Mouse (Mus musculus): ENCODE results near the gene Mcur1. TPM values are rescaled to one million over a fixed set of nuclear protein-coding genes. Genes with fewer than 3 reads are reported as not detected.

Mcur1 gene
- polyA plus RNA-seq, 1 experiment from 2014 or later = 21.5 TPM

GRCm38 (mm10) chr13:43587844-43588840 is 28.2 kb upstream of the Mcur1 start:
- Histone ChIP-seq H3K27ac (ENCODE audit: low read depth, low read length) (no peak overlapping the region), H3K4me1 (ENCODE audit: control insufficient read depth, insufficient read depth, low read length) (no peaks in the 10 kb centered on the region), H3K9me3 (ENCODE audit: control insufficient read depth, low read length) (no peaks in the 10 kb centered on the region), H3K4me3 (ENCODE audit: low read length) (no peak overlapping the region), H3K9ac (ENCODE audit: low read depth, low read length) (no peak overlapping the region), H3K27me3 (ENCODE audit: control insufficient read depth, insufficient read depth, low read length) (no peaks in the 10 kb centered on the region), H3K4me2 (replicated peaks; ENCODE audit: low read depth, low read length) (no peak overlapping the region), H3K36me3 (ENCODE audit: control insufficient read depth, insufficient read depth, low read length) (no peaks in the 10 kb centered on the region)
- 72% methylated on average over 14 of the region's 14 CpGs for WGBS
- no peak for ATAC-seq (ENCODE audit: low FRiP score, low TSS enrichment)

- no peak overlapping the region for H3K27ac ChIP-seq (ENCODE audit: low read depth, low read length)
- no peak for ATAC-seq (ENCODE audit: low FRiP score, low TSS enrichment)
- no peak overlapping the region for H3K4me3 ChIP-seq (ENCODE audit: low read length)
- H3K4me1 ChIP-seq (ENCODE audit: control insufficient read depth, insufficient read depth, low read length) = no peaks in the 10 kb centered on the region
- H3K9ac ChIP-seq (ENCODE audit: low read depth, low read length) = no peak overlapping the region
- no peaks in the 10 kb centered on the region for H3K9me3 ChIP-seq (ENCODE audit: control insufficient read depth, low read length)
- H3K27me3 ChIP-seq (ENCODE audit: control insufficient read depth, insufficient read depth, low read length) = no peaks in the 10 kb centered on the region
- H3K36me3 ChIP-seq (ENCODE audit: control insufficient read depth, insufficient read depth, low read length) = no peaks in the 10 kb centered on the region
- H3K4me2 ChIP-seq (replicated peaks; ENCODE audit: low read depth, low read length) = no peak overlapping the region
- 89% methylated on average over 3 of the region's 3 CpGs for WGBS
Measured at GRCm38 (mm10) chr13:43586966-43587365, 27.0 kb upstream of the Mcur1 start.

GRCm38 (mm10) chr13:43585335-43585734 is 25.3 kb upstream of the Mcur1 start:
- no peak overlapping the region for H3K27ac ChIP-seq (ENCODE audit: low read depth, low read length)
- no peaks in the 10 kb centered on the region for H3K36me3 ChIP-seq (ENCODE audit: control insufficient read depth, insufficient read depth, low read length)
- WGBS = 66% methylated on average over 2 of the region's 2 CpGs
- ATAC-seq (ENCODE audit: low FRiP score, low TSS enrichment) = no peak
- no peak overlapping the region for H3K4me2 ChIP-seq (replicated peaks; ENCODE audit: low read depth, low read length)
- no peaks in the 10 kb centered on the region for H3K27me3 ChIP-seq (ENCODE audit: control insufficient read depth, insufficient read depth, low read length)
- H3K9ac ChIP-seq (ENCODE audit: low read depth, low read length) = no peak overlapping the region
- H3K4me1 ChIP-seq (ENCODE audit: control insufficient read depth, insufficient read depth, low read length) = no peaks in the 10 kb centered on the region
- no peaks in the 10 kb centered on the region for H3K9me3 ChIP-seq (ENCODE audit: control insufficient read depth, low read length)
- no peak overlapping the region for H3K4me3 ChIP-seq (ENCODE audit: low read length)

- Histone ChIP-seq H3K4me3 (ENCODE audit: low read length) (no peak overlapping the region), H3K27me3 (ENCODE audit: control insufficient read depth, insufficient read depth, low read length) (no peaks in the 10 kb centered on the region), H3K4me1 (ENCODE audit: control insufficient read depth, insufficient read depth, low read length) (no peaks in the 10 kb centered on the region), H3K27ac (ENCODE audit: low read depth, low read length) (no peak overlapping the region), H3K9ac (ENCODE audit: low read depth, low read length) (no peak overlapping the region), H3K36me3 (ENCODE audit: control insufficient read depth, insufficient read depth, low read length) (no peaks in the 10 kb centered on the region), H3K4me2 (replicated peaks; ENCODE audit: low read depth, low read length) (no peak overlapping the region), H3K9me3 (ENCODE audit: control insufficient read depth, low read length) (no peaks in the 10 kb centered on the region)
- ATAC-seq (ENCODE audit: low FRiP score, low TSS enrichment) = no peak
- WGBS = 59% methylated on average over 8 of the region's 8 CpGs
Measured at GRCm38 (mm10) chr13:43583504-43583903, 23.5 kb upstream of the Mcur1 start.

- ATAC-seq (ENCODE audit: low FRiP score, low TSS enrichment) = no peak
- no peaks in the 10 kb centered on the region for H3K27me3 ChIP-seq (ENCODE audit: control insufficient read depth, insufficient read depth, low read length)
- 42% methylated on average over 16 of the region's 16 CpGs for WGBS
- no peak overlapping the region for H3K4me3 ChIP-seq (ENCODE audit: low read length)
- no peaks in the 10 kb centered on the region for H3K9me3 ChIP-seq (ENCODE audit: control insufficient read depth, low read length)
- H3K4me1 ChIP-seq (ENCODE audit: control insufficient read depth, insufficient read depth, low read length) = no peaks in the 10 kb centered on the region
- no peak overlapping the region for H3K9ac ChIP-seq (ENCODE audit: low read depth, low read length)
- no peaks in the 10 kb centered on the region for H3K36me3 ChIP-seq (ENCODE audit: control insufficient read depth, insufficient read depth, low read length)
- 0 out of 2 replicates have a peak overlapping the region, but pooled peaks have one; percentile 15 for H3K4me2 ChIP-seq (replicated peaks; ENCODE audit: low read depth, low read length)
- H3K27ac ChIP-seq (ENCODE audit: low read depth, low read length) = no peak overlapping the region
Measured at GRCm38 (mm10) chr13:43582961-43583360, 23.0 kb upstream of the Mcur1 start.

- H3K4me3 ChIP-seq (ENCODE audit: low read length) = no peak overlapping the region
- 94% methylated on average over 5 of the region's 5 CpGs for WGBS
- H3K27ac ChIP-seq (ENCODE audit: low read depth, low read length) = no peak overlapping the region
- H3K9ac ChIP-seq (ENCODE audit: low read depth, low read length) = no peak overlapping the region
- no peak overlapping the region for H3K4me2 ChIP-seq (replicated peaks; ENCODE audit: low read depth, low read length)
- H3K36me3 ChIP-seq (ENCODE audit: control insufficient read depth, insufficient read depth, low read length) = no peaks in the 10 kb centered on the region
- H3K27me3 ChIP-seq (ENCODE audit: control insufficient read depth, insufficient read depth, low read length) = no peaks in the 10 kb centered on the region
- no peak for ATAC-seq (ENCODE audit: low FRiP score, low TSS enrichment)
- no peaks in the 10 kb centered on the region for H3K4me1 ChIP-seq (ENCODE audit: control insufficient read depth, insufficient read depth, low read length)
- no peaks in the 10 kb centered on the region for H3K9me3 ChIP-seq (ENCODE audit: control insufficient read depth, low read length)
Measured at GRCm38 (mm10) chr13:43580661-43581060, 20.7 kb upstream of the Mcur1 start.

- Histone ChIP-seq H3K4me3 (ENCODE audit: low read length) (no peak overlapping the region), H3K36me3 (ENCODE audit: control insufficient read depth, insufficient read depth, low read length) (no peaks in the 10 kb centered on the region), H3K4me2 (replicated peaks; ENCODE audit: low read depth, low read length) (no peak overlapping the region), H3K9ac (ENCODE audit: low read depth, low read length) (no peak overlapping the region), H3K4me1 (ENCODE audit: control insufficient read depth, insufficient read depth, low read length) (no peaks in the 10 kb centered on the region), H3K9me3 (ENCODE audit: control insufficient read depth, low read length) (no peaks in the 10 kb centered on the region), H3K27me3 (ENCODE audit: control insufficient read depth, insufficient read depth, low read length) (no peaks in the 10 kb centered on the region), H3K27ac (ENCODE audit: low read depth, low read length) (no peak overlapping the region)
- WGBS = 22% methylated on average over 18 of the region's 18 CpGs
- no peak for ATAC-seq (ENCODE audit: low FRiP score, low TSS enrichment)
Measured at GRCm38 (mm10) chr13:43579740-43580139, 19.7 kb upstream of the Mcur1 start.

- Histone ChIP-seq H3K27ac (ENCODE audit: low read depth, low read length) (no peak overlapping the region), H3K9me3 (ENCODE audit: control insufficient read depth, low read length) (no peaks in the 10 kb centered on the region), H3K36me3 (ENCODE audit: control insufficient read depth, insufficient read depth, low read length) (no peaks in the 10 kb centered on the region), H3K4me3 (ENCODE audit: low read length) (no peak overlapping the region), H3K4me2 (replicated peaks; ENCODE audit: low read depth, low read length) (no peak overlapping the region), H3K4me1 (ENCODE audit: control insufficient read depth, insufficient read depth, low read length) (no peaks in the 10 kb centered on the region), H3K9ac (ENCODE audit: low read depth, low read length) (no peak overlapping the region), H3K27me3 (ENCODE audit: control insufficient read depth, insufficient read depth, low read length) (no peaks in the 10 kb centered on the region)
- 90% methylated on average over 12 of the region's 12 CpGs for WGBS
- no peak for ATAC-seq (ENCODE audit: low FRiP score, low TSS enrichment)
Measured at GRCm38 (mm10) chr13:43577766-43578165, 17.8 kb upstream of the Mcur1 start.

- H3K9me3 ChIP-seq (ENCODE audit: control insufficient read depth, low read length) = no peaks in the 10 kb centered on the region
- ATAC-seq (ENCODE audit: low FRiP score, low TSS enrichment) = no peak
- H3K4me3 ChIP-seq (ENCODE audit: low read length) = no peak overlapping the region
- no peaks in the 10 kb centered on the region for H3K27me3 ChIP-seq (ENCODE audit: control insufficient read depth, insufficient read depth, low read length)
- no peaks in the 10 kb centered on the region for H3K4me1 ChIP-seq (ENCODE audit: control insufficient read depth, insufficient read depth, low read length)
- H3K9ac ChIP-seq (ENCODE audit: low read depth, low read length) = no peak overlapping the region
- H3K27ac ChIP-seq (ENCODE audit: low read depth, low read length) = no peak overlapping the region
- no peaks in the 10 kb centered on the region for H3K36me3 ChIP-seq (ENCODE audit: control insufficient read depth, insufficient read depth, low read length)
- H3K4me2 ChIP-seq (replicated peaks; ENCODE audit: low read depth, low read length) = no peak overlapping the region
- WGBS = 69% methylated on average over 5 of the region's 5 CpGs
Measured at GRCm38 (mm10) chr13:43577254-43577653, 17.3 kb upstream of the Mcur1 start.

Data from kidney, embryonic 14.5 days (tissue).